Comparison of ENCODE assay signal across 8 mouse cellular contexts in the genomic region with DNA sequence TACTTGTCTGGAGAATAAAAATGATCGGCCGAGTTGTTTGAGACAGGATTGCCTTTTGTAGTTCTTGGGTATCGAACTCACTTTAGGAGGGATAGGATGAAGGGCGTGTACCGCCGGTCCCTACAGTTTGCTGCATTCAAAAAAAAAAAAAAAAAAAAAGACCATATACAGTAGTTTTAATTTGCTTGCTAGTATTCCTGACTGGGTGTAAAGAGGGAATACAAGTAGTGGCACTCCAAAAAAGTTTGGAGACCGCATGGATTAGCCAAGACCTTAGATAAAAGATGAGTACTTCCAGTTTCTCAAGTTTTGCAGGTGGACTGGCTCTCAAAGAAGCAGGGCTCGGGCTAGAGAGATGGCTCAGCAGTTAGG. TPM values are rescaled to one million over a fixed set of nuclear protein-coding genes. Genes with fewer than 3 reads are reported as not detected.
DNase-seq lines count a peak whose midpoint lies in the region; ATAC-seq and TF ChIP-seq lines count a peak whose summit lies in the region.

No protein-coding gene starts in this region.

- peaks cover 9 to 22% of the 10 kb centered on the region in 2 experiments for H3K4me1 ChIP-seq in heart, embryonic 14.5 days (ENCODE audit: control insufficient read depth in 2 of 2, insufficient read depth in 2 of 2, low read length in 2 of 2)
- peaks cover 3 to 8% of the 10 kb centered on the region in 2 experiments for H3K4me1 ChIP-seq in MEL (ENCODE audit: control insufficient read depth in 1 of 2, insufficient read depth in 2 of 2, low read length in 2 of 2)
- H3K4me1 ChIP-seq in hindbrain, embryonic 11.5 days (replicated peaks; ENCODE audit: control insufficient read depth, insufficient read depth, low read length), result no peaks in the 10 kb centered on the region; the same call in 1 of the 2 replicates
- H3K4me1 ChIP-seq in midbrain, embryonic 11.5 days (ENCODE audit: control insufficient read depth, insufficient read depth, low read length), result peaks cover 12% of the 10 kb centered on the region

- H3K79me2 ChIP-seq in MEL (ENCODE audit: control insufficient read depth, insufficient read depth, low read length, poor library complexity), result peaks cover 38% of the 10 kb centered on the region

- peak overlapping the region; percentile 80 to 95 for H3K4me3 ChIP-seq in heart, embryonic 14.5 days (ENCODE audit: control insufficient read depth in 1 of 2, insufficient read depth in 1 of 2, low read depth in 1 of 2, low read length in 2 of 2)
- H3K4me3 ChIP-seq in MEL (ENCODE audit: control insufficient read depth in 1 of 2, insufficient read depth in 1 of 2, low read depth in 2 of 2, low read length in 2 of 2), result peak overlapping the region; percentile 71 to 87
- peak overlapping the region; percentile 63 for H3K4me3 ChIP-seq in hindbrain, embryonic 11.5 days (ENCODE audit: low read depth, low read length)
- peak overlapping the region; percentile 96 for H3K4me3 ChIP-seq in midbrain, embryonic 11.5 days (ENCODE audit: low read depth, low read length)

- 7% methylated on average over 8 of the region's 8 CpGs for WGBS in heart, embryonic 14.5 days
- WGBS in hindbrain, embryonic 11.5 days, result 17% methylated on average over 8 of the region's 8 CpGs
- WGBS in midbrain, embryonic 11.5 days, result 13% methylated on average over 8 of the region's 8 CpGs

- no peak for TF ChIP-seq CTCF in MEL (IDR thresholded peaks at IDR 0.05 in 2 of 3, conservative IDR thresholded peaks at IDR 0.05 in 1 of 3; ENCODE audit: control insufficient read depth in 1 of 3, insufficient read depth in 1 of 3, low read depth in 2 of 3, low read length in 3 of 3, poor library complexity in 1 of 3, severe bottlenecking in 1 of 3)

- no peak for TF ChIP-seq RAD21 in MEL (IDR thresholded peaks at IDR 0.05; ENCODE audit: low read depth, low read length)

- H3K27ac ChIP-seq in heart, embryonic 14.5 days (replicated peaks in 1 of 2; ENCODE audit: control insufficient read depth in 1 of 2, insufficient read depth in 1 of 2, low read depth in 2 of 2, low read length in 2 of 2), result peak overlapping the region; percentile 78 to 88
- peak overlapping the region; percentile 50 for H3K27ac ChIP-seq in MEL (ENCODE audit: control insufficient read depth, low read depth, low read length)
- no peak overlapping the region for H3K27ac ChIP-seq in hindbrain, embryonic 11.5 days (ENCODE audit: low read depth, low read length)
- H3K27ac ChIP-seq in midbrain, embryonic 11.5 days (ENCODE audit: low read depth, low read length), result no peak overlapping the region

- H3K9me3 ChIP-seq in heart, embryonic 14.5 days (ENCODE audit: control insufficient read depth, low read length), result no peaks in the 10 kb centered on the region
- H3K9me3 ChIP-seq in MEL (replicated peaks; ENCODE audit: insufficient read depth, low read length), result no peaks in the 10 kb centered on the region
- H3K9me3 ChIP-seq in hindbrain, embryonic 11.5 days (ENCODE audit: control insufficient read depth, low read length), result no peaks in the 10 kb centered on the region
- H3K9me3 ChIP-seq in midbrain, embryonic 11.5 days (ENCODE audit: control insufficient read depth, low read length), result no peaks in the 10 kb centered on the region

- TF ChIP-seq EP300 in MEL (IDR thresholded peaks at IDR 0.05; ENCODE audit: low read depth in 1 of 2, low read length in 2 of 2), result no peak

- H3K27me3 ChIP-seq in heart, embryonic 14.5 days (ENCODE audit: control insufficient read depth, insufficient read depth, low read length), result no peaks in the 10 kb centered on the region
- no peaks in the 10 kb centered on the region for H3K27me3 ChIP-seq in MEL (ENCODE audit: control insufficient read depth in 1 of 2, insufficient read depth in 2 of 2, low read length in 2 of 2)
- H3K27me3 ChIP-seq in hindbrain, embryonic 11.5 days (ENCODE audit: control insufficient read depth, insufficient read depth, low read length), result no peaks in the 10 kb centered on the region
- no peaks in the 10 kb centered on the region for H3K27me3 ChIP-seq in midbrain, embryonic 11.5 days (ENCODE audit: control insufficient read depth, insufficient read depth, low read length)

- peak overlapping the region; percentile 75 for H3K4me2 ChIP-seq in heart, embryonic 14.5 days (ENCODE audit: low read length)
- peak overlapping the region; percentile 65 for H3K4me2 ChIP-seq in hindbrain, embryonic 11.5 days (replicated peaks; ENCODE audit: low read depth, low read length)
- H3K4me2 ChIP-seq in midbrain, embryonic 11.5 days, result peak overlapping the region; percentile 52

- H3K9ac ChIP-seq in heart, embryonic 14.5 days (ENCODE audit: low read length), result peak overlapping the region; percentile 93
- H3K9ac ChIP-seq in MEL (ENCODE audit: control insufficient read depth, low read depth, low read length, poor library complexity, severe bottlenecking), result peak overlapping the region; percentile 91
- H3K9ac ChIP-seq in hindbrain, embryonic 11.5 days (ENCODE audit: low read depth, low read length), result peak overlapping the region; percentile 89
- H3K9ac ChIP-seq in midbrain, embryonic 11.5 days (ENCODE audit: low read length), result peak overlapping the region; percentile 86

- DNase-seq in heart, adult 9 months (ENCODE audit: low spot score in 2 of 2), result no peak
- DNase-seq in MEL (ENCODE audit: low read depth, low spot score), result no peak
- DNase-seq in hindbrain, embryonic 11.5 days (ENCODE audit: low spot score), result no peak
- no peak for DNase-seq in midbrain, embryonic 11.5 days (ENCODE audit: low spot score, missing footprints)
- DNase-seq in right cerebral cortex, postnatal 36 days (ENCODE audit: low spot score in 2 of 2), result no peak
- DNase-seq in gastrocnemius, postnatal 4 days (ENCODE audit: low spot score in 2 of 2), result no peak
- DNase-seq in embryo, embryonic 11 days, result no peak

- ATAC-seq in heart, embryonic 14.5 days (ENCODE audit: insufficient number of reproducible peaks, insufficient read depth, low FRiP score, low read depth), result no peak
- ATAC-seq in hindbrain, embryonic 11.5 days (ENCODE audit: low FRiP score), result no peak
- no peak for ATAC-seq in midbrain, embryonic 11.5 days (ENCODE audit: low FRiP score)

- TF ChIP-seq POLR2A in MEL (IDR thresholded peaks at IDR 0.05; ENCODE audit: control insufficient read depth in 1 of 2, insufficient read depth in 1 of 2, low read depth in 1 of 2, low read length in 2 of 2, poor library complexity in 1 of 2), result 0 out of 4 replicates have a peak, but pooled peaks of 1 of the 2 experiments have one; percentile 5

- peaks cover 44% of the 10 kb centered on the region for H3K36me3 ChIP-seq in heart, embryonic 14.5 days (ENCODE audit: control insufficient read depth, insufficient read depth, low read length)
- H3K36me3 ChIP-seq in MEL (ENCODE audit: control insufficient read depth in 1 of 2, insufficient read depth in 2 of 2, low read length in 2 of 2), result peaks cover 15 to 21% of the 10 kb centered on the region in 2 experiments
- peaks cover 7% of the 10 kb centered on the region for H3K36me3 ChIP-seq in hindbrain, embryonic 11.5 days (ENCODE audit: control insufficient read depth, insufficient read depth, low read length)
- H3K36me3 ChIP-seq in midbrain, embryonic 11.5 days (ENCODE audit: control insufficient read depth, insufficient read depth, low read length), result peaks cover 14% of the 10 kb centered on the region

RNA-seq across cellular contexts. Expression of gene Tmed2, which starts 1.1 kb away (rescaled TPM):
- 437 and 446 TPM in 2 replicates for polyA plus RNA-seq in heart, embryonic 14.5 days (2014; fragmentation: Nextera tagmentation; extraction: Ambion mirVana)
- total RNA-seq in MEL (2012; rRNA removed), result 245 and 255 TPM in 2 replicates
- polyA plus RNA-seq in MEL (2012; ENCODE audit: insufficient read depth in 1 of 2, insufficient read length in 2 of 2, low read depth in 1 of 2, low replicate concordance in 2 of 2, missing spikeins in 1 of 2), result 100 to 1,000 TPM in 1 of 2 experiments, not detected in 1; 252 TPM
- polyA plus RNA-seq in hindbrain, embryonic 11.5 days (2014; fragmentation: Nextera tagmentation; extraction: Ambion mirVana), result 474 and 506 TPM in 2 replicates
- polyA plus RNA-seq in midbrain, embryonic 11.5 days (2014; fragmentation: Nextera tagmentation; extraction: Ambion mirVana), result 490 and 523 TPM in 2 replicates
- 100 to 1,000 TPM; 174 to 192 TPM for total RNA-seq in gastrocnemius, postnatal 4 days (2021)

RNA-seq across cellular contexts. Expression of gene Rilpl1, which starts 10.4 kb away (rescaled TPM):
- polyA plus RNA-seq in heart, embryonic 14.5 days (2014; fragmentation: Nextera tagmentation; extraction: Ambion mirVana), result 27.2 and 28.3 TPM in 2 replicates
- total RNA-seq in MEL (2012; rRNA removed), result 5.0 and 5.7 TPM in 2 replicates
- 1 to 10 TPM in 1 of 2 experiments, not detected in 1; 8.6 TPM for polyA plus RNA-seq in MEL (2012; ENCODE audit: insufficient read depth in 1 of 2, insufficient read length in 2 of 2, low read depth in 1 of 2, low replicate concordance in 2 of 2, missing spikeins in 1 of 2)
- polyA plus RNA-seq in hindbrain, embryonic 11.5 days (2014; fragmentation: Nextera tagmentation; extraction: Ambion mirVana), result 16.4 and 20.7 TPM in 2 replicates
- polyA plus RNA-seq in midbrain, embryonic 11.5 days (2014; fragmentation: Nextera tagmentation; extraction: Ambion mirVana), result 17.7 and 21.7 TPM in 2 replicates
- 10 to 100 TPM; 60.9 to 75.3 TPM for total RNA-seq in gastrocnemius, postnatal 4 days (2021)

RNA-seq across cellular contexts. Expression of gene Ddx55, which starts 11.1 kb away (rescaled TPM):
- 6.5 and 8.3 TPM in 2 replicates for polyA plus RNA-seq in heart, embryonic 14.5 days (2014; fragmentation: Nextera tagmentation; extraction: Ambion mirVana)
- total RNA-seq in MEL (2012; rRNA removed), result 29.1 and 33.8 TPM in 2 replicates
- 10 to 100 TPM in 1 of 2 experiments, not detected in 1; 43.2 TPM for polyA plus RNA-seq in MEL (2012; ENCODE audit: insufficient read depth in 1 of 2, insufficient read length in 2 of 2, low read depth in 1 of 2, low replicate concordance in 2 of 2, missing spikeins in 1 of 2)
- 15.6 and 17.6 TPM in 2 replicates for polyA plus RNA-seq in hindbrain, embryonic 11.5 days (2014; fragmentation: Nextera tagmentation; extraction: Ambion mirVana)
- 13.2 and 15.0 TPM in 2 replicates for polyA plus RNA-seq in midbrain, embryonic 11.5 days (2014; fragmentation: Nextera tagmentation; extraction: Ambion mirVana)
- total RNA-seq in gastrocnemius, postnatal 4 days (2021), result 10 to 100 TPM in 1 of 2 experiments, 1 to 10 TPM in 1; 7.4 to 11.1 TPM

RNA-seq across cellular contexts. Expression of gene Eif2b1, which starts 37.3 kb away (rescaled TPM):
- polyA plus RNA-seq in heart, embryonic 14.5 days (2014; fragmentation: Nextera tagmentation; extraction: Ambion mirVana), result 57.6 and 60.4 TPM in 2 replicates
- total RNA-seq in MEL (2012; rRNA removed), result 96.6 and 119 TPM in 2 replicates
- 100 to 1,000 TPM; 126 to 599 TPM for polyA plus RNA-seq in MEL (2012; ENCODE audit: insufficient read depth in 1 of 2, insufficient read length in 2 of 2, low read depth in 1 of 2, low replicate concordance in 2 of 2, missing spikeins in 1 of 2)
- 82.2 and 83.5 TPM in 2 replicates for polyA plus RNA-seq in hindbrain, embryonic 11.5 days (2014; fragmentation: Nextera tagmentation; extraction: Ambion mirVana)
- polyA plus RNA-seq in midbrain, embryonic 11.5 days (2014; fragmentation: Nextera tagmentation; extraction: Ambion mirVana), result 84.6 and 87.3 TPM in 2 replicates
- 10 to 100 TPM; 47.4 to 47.9 TPM for total RNA-seq in gastrocnemius, postnatal 4 days (2021)

RNA-seq across cellular contexts. Expression of gene Gtf2h3, which starts 37.4 kb away (rescaled TPM):
- polyA plus RNA-seq in heart, embryonic 14.5 days (2014; fragmentation: Nextera tagmentation; extraction: Ambion mirVana), result 33.5 and 34.1 TPM in 2 replicates
- 88.2 and 116 TPM in 2 replicates for total RNA-seq in MEL (2012; rRNA removed)
- polyA plus RNA-seq in MEL (2012; ENCODE audit: insufficient read depth in 1 of 2, insufficient read length in 2 of 2, low read depth in 1 of 2, low replicate concordance in 2 of 2, missing spikeins in 1 of 2), result 10 to 100 TPM in 1 of 2 experiments, not detected in 1; 86.1 TPM
- polyA plus RNA-seq in hindbrain, embryonic 11.5 days (2014; fragmentation: Nextera tagmentation; extraction: Ambion mirVana), result 74.7 and 74.9 TPM in 2 replicates
- 73.0 and 85.9 TPM in 2 replicates for polyA plus RNA-seq in midbrain, embryonic 11.5 days (2014; fragmentation: Nextera tagmentation; extraction: Ambion mirVana)
- total RNA-seq in gastrocnemius, postnatal 4 days (2021), result 10 to 100 TPM; 22.6 to 24.8 TPM

Comparison
In these comparisons a context has a peak if more than half of its experiments do, and no peak if none do; other contexts are left out.
1. H3K27ac ChIP-seq: peak in heart, embryonic 14.5 days (2 of 2) and MEL (single experiment); none in hindbrain, embryonic 11.5 days (single experiment) and midbrain, embryonic 11.5 days (single experiment).
2. Peak in every context shown above with its lines, with median percentiles within 50 percentile points of each other: H3K4me2 ChIP-seq, H3K4me3 ChIP-seq and H3K9ac ChIP-seq.